Mouse (Mus musculus): ENCODE results near the gene Myh6. TPM values are rescaled to one million over a fixed set of nuclear protein-coding genes. Genes with fewer than 3 reads are reported as not detected.
A peak's percentile ranks its signal among the peaks of the same experiment; 100 is the strongest.

Gene Myh6
- total RNA-seq, 2 experiments from 2014 or later = 5.4 to 8.7 TPM

DNA sequence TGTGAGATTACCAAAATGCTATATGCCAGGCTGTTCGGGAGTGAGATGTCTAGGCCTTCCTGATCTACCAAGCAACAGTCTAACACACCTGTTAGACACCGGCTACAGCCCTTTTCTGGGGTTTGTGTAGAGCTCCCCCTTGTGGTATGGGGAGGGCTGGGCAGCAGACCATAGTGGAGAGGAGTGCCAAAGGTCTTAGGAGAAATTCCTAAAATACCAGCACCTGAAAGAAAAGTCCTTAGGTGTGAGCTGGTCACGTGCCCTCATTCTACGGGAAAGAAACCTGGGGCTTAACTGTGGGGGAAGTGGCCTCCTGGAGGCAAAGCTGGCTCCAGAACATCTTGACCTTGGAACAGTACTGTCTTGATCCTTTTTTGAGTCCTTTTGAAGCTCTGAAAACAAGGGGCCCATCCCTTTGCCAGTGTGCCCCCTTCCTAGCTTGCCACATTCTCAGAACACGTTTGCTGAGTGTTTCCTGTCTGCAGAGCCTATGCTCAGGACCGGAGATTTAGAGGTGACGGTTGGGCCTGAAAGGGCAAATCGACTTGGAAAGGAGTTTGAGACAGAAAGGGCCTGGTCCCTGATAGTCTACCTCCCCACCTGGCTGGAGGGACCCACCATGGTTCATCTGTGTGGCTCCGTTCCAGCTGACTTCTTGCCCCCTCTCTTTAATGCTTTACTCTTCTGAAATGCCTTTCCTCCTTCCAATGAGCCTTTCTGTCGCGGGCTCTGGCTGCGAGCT lies 27.1 kb downstream of the Myh6 start:
- DNase-seq (ENCODE audit: low spot score in 2 of 2) = peak; percentile 21 to 40

DNA sequence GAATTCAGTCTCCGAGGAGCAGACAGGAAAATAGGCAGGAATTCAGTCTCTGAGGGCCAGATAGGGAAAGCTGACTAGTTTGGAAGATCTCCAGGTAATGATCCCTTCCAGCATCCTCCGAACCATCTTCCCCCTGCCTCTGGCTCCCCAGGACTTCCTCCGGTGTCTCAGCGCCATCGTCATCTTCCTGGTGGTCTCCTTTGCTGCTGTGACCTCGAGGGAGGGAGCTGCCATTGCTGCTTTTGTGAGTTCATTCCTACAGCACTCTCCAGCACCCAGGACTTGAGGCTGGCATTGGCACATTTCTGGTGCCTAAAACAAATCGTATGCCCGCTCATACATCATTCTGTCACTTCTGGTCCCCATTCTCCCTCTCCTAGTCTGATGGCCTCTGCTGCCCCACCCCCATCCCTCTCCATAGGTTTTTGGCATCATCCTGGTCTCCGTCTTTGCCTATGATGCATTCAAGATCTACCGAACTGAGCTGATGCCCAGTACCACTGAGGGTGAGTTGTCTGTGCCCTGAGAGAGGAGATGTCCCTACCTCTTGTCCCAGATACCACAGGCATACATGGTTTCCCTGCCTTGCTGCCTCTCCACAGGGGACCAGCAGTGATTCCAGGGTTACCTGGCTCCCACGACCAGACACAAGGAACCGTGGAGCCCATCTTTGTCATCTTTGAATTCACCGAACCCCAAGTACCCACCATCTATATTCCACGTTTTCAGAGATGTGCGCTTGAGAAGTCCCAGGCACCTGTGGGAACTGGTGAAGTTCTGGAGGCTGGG lies 28.1 kb downstream of the Myh6 start:
- no peak for DNase-seq (ENCODE audit: low spot score in 2 of 2)
- intact Hi-C loops (cut with DNase I) = loop anchor here (1.0 kb wide), 2 partner anchors 38 to 44 kb away; no protein-coding TSS in a partner anchor

More for the DNA sequence above, 27.1 kb downstream of the Myh6 start:
- intact Hi-C loops (cut with DNase I) = loop anchor here (1.0 kb wide), 2 partner anchors 39 to 45 kb away; no protein-coding TSS in a partner anchor

DNA sequence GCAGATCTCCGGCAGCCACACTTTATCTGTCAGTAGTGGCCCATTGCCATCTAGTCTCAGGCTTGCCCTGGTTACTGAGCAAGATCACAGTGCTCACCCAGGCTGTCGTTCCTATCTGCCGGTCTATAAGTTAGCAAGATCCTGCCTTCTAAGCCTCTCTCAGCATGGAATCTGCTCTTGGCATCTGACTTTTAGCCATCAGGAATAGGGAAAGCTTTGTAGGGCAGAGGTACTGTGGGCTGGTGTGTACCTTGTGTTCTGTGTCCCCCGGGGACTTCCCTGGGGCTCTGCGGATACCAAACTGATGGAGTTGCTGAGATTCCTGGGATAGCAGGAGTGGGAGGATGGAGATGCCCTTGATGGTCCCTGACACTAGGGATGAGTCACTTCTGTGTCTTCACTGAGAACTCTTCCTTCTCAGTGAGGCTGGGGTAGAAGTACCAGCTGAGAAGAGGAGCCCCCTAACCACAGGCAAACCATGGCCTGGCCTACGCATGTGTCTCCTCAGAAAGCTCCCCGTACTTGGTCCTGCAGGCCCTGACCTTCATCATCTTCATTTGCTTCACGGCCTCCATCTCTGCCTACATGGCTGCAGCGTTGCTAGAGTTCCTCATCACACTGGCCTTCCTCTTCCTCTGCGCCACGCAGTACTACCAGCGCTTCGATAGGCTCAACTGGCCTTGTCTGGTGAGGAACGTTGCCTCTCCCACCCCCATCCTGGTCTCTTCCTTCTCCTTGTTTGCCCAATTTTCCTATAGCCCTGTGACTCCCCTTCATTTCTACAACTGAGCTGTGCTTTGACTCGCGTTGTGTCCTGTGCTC lies 29.2 kb downstream of the Myh6 start:
- intact Hi-C loops (cut with DNase I) = no loop called here
- no peak for DNase-seq (ENCODE audit: low spot score in 2 of 2)

DNA sequence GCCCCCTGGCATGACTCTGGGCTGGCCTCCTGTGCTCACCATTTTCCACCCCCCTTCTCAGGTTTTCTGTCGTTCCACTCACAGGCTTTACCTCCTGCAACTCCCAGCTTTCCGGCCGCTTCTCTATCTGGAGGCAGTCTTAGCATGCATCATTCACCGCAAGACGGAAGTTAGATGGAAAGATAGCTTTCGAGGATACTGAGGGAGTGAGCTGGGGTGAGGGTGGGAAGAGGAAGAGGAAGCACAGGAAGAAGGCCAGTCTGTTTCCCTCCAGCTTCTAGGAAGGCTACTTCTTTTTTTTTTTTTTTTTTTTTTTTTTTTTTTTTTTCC lies 29.9 kb downstream of the Myh6 start:
- no peak for DNase-seq (ENCODE audit: low spot score in 2 of 2)
- intact Hi-C loops (cut with DNase I) = no loop called here

DNA sequence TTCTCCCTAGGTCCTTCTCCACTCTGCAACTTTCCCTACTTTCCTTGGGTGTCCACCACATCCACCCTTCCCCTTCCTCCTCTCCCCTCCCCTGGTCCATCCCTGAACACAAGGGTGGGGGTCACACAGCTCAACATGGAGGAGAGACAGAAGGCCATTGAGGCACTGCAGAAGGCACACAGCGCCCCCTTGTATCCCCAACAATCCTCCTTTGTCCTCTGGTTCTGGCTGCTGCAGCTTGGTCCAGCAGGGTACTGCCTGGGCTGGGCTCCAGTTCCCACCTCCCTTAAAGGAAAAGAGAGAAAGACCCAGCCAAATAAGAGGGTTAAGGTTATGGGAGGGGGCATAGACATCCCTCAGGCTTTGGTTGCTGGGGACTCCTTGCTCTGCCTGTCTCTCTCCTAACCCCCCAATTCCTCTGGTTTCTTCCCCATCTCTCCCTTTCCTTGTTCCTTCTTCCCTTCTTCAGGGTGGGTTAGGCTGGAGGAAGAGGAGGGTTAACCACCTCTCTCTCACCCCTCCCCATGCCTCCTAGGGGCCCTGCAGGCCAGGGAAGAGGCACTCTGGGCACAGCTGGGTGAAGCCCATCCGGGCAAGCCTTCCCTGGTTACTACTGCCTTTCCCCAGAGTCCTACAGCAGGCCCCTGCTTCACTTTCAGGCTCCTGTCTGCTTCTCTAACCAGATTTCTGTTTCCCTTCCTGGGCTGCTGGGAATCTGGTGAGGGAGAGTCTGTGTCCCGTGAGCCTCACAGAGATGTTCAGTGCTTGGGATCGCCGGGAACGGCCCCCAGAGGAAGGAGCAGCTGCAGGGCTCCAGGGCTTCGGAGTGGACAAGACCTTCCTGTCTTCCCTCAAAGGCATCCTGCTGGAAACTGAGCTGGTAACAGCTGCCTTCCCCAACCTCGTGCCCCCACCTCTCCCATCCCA lies 30.6 kb downstream of the Myh6 start, which contains the start of gene Cmtm5:
Gene Cmtm5, plus strand, starts transcription at position 358 of the 927 bp plus-strand sequence.
- intact Hi-C loops (cut with DNase I) = no loop called here
- peak; percentile 42 to 75 for DNase-seq (ENCODE audit: low spot score in 2 of 2)

DNA sequence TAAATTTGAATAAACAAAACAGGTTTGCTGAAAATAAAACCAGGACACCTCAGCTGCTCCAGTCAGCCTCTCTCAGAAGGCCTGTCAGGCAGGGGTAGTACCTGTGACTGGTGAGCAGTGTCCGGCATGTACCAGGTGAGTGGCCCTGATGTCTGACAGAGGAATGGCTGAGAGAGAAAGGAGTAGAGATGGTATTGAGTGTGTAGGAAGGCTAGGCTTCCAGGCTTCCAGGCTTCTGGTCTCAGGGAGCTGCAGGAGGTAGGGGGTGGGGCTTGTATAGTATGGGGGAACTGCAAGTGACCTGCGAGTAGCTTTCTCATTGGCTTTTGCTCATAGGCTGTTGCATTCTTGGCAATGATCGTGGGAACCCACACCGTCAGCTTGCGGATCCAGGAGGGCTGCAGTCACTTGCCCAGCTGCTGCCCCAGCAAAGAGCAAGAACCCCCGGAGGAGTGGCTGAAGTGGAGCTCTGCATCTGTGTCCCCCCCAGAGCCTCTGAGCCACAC lies 34.0 kb downstream of the Myh6 start, which contains the start of gene Il25:
Gene Il25, plus strand, starts transcription at position 51 of the 506 bp plus-strand sequence.
- intact Hi-C loops (cut with DNase I) = no loop called here
- no peak for DNase-seq (ENCODE audit: low spot score in 2 of 2)

- DNase-seq (ENCODE audit: low spot score in 2 of 2) = no peak
- intact Hi-C loops (cut with DNase I) = no loop called here
These were observed 36.3 kb downstream of the Myh6 start for GRCm38 (mm10) chr14:54930431-54930830.

DNA sequence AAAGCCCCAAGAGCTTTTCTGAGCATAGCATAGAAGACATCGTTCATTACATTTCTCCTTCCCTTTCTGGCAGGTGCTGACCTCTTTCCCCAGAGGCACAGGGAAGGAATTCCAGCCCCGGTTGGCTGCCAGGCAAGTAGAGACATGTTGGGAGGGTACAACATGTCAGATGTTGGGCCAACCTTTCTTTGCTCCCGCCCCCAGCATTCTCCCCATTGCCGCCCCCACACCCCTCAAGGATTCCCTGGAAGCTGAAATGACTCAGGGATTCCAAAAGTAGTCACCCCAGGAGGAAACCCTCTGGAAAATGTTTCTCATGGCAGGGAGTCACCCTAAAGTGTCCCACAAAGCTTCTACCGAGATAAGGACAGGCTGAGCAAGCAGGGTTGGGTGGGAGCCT lies 36.9 kb downstream of the Myh6 start:
- peak in 1 of 2 experiments; percentile 42 for DNase-seq (ENCODE audit: low spot score in 2 of 2)
- intact Hi-C loops (cut with DNase I) = no loop called here

DNA sequence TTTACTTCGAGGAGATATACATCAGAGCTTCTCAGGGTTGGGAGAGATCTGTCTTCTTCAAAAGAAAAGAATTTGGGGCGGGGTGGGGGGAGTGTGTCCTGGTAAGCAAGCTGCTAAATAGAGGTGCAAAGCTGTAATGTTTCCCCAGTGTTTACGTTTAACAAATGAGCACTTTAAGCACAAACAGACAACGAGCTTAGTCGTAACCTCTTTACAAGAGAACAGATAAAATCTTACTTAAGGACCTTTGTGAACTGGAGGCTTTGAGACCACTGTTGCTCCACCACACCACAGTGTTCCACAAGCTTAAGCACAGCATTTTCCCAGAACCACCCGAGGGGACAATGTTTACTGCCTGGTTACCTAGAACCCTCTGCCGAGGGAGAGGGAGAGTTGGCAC lies 39.4 kb downstream of the Myh6 start:
- no peak for DNase-seq (ENCODE audit: low spot score in 2 of 2)
- intact Hi-C loops (cut with DNase I) = no loop called here

GRCm38 (mm10) chr14:54926401-54927158 lies 40.1 kb downstream of the Myh6 start:
- intact Hi-C loops (cut with DNase I) = no loop called here
- peak; percentile 35 to 36 for DNase-seq (ENCODE audit: low spot score in 2 of 2)

DNA sequence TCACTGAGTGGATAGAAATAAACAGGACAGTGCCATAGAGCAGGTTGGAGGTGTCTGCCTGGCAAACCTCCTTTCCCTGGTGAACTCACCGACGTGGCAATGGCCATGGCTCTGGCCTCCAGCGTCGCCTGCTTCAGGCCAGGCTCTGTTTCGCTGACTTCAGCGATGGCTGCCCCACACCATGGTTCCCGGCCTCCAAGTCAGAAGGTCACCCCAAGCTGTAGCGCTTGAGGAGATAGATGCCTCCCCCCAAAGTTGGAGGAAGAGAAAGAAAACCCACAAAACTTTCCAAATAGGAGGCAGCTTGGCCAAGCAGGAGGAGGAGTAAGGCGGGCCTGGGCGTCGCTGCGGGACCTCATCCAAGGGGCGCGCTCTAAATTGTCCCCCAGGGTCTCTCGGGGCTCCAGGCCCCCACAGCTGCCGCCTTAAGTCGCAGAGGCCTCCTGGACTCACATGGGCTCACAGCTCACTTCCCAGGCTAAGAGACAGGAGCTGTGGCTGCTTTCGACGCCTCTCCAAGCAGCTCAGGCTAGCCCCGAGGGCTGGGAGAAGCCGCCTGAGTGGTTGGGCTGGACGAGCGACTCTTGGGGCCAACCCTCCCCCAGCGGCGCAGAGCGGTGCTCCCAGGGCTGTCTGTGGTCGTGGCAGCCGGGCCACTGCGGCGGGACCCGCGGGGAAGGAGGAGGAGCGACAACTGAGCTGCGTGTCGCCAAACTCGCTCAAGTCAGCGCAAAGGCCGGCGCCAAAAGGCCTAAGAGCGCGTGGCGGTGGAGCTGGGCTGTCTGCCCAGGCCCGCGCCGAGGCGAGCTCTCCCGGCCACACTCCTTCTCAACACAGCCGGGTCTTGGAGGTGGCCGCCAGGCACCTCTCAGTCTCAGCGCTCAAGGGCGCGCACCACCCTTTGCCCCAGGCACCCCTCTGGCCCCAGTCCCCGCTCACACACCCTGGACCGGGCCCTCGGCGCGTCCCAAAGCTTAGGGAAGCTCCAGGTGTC lies 41.1 kb downstream of the Myh6 start, which contains the start of gene Efs:
Gene Efs, minus strand, starts transcription at position 778 of the 994 bp plus-strand sequence.
- intact Hi-C loops (cut with DNase I) = no loop called here
- DNase-seq (ENCODE audit: low spot score in 2 of 2) = peak; percentile 30 to 48

- intact Hi-C loops (cut with DNase I) = no loop called here
- DNase-seq (ENCODE audit: low spot score in 2 of 2) = no peak
These were observed 41.9 kb downstream of the Myh6 start for GRCm38 (mm10) chr14:54924641-54925348.

DNA sequence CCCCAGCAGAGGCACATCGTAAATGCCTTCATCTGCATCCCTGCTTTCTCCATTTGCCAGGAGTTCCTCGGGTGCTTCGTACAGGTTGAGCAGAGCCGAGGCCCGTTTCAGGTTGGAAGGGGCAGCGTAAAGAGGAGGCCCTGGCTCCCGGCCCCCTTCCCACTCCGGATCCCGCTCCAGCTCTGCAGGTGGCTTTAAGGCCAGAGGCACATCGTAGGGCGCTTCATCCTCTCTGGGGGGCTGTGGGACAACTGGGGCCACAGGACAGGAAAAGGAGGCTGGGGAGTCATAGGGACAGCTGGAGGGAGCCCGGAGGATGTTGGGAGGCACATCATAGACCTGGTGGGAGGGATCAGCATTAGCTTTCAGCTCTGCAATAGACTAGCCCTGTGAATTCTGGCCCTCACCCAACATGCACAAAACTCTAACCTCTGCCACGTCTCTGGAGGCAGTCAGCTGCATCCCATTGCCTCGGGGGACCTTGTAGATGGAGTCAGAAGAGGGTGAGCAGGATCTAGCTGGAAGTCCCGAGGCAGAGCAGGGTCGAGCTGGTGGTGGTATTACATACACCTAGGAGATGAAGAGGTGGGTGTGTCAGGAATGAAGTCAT lies 46.5 kb downstream of the Myh6 start:
- no peak for DNase-seq (ENCODE audit: low spot score in 2 of 2)

GRCm38 (mm10) chr14:54913343-54913742 lies 53.4 kb downstream of the Myh6 start:
- peak in 1 of 2 experiments; percentile 33 for DNase-seq (ENCODE audit: low spot score in 2 of 2)
- intact Hi-C loops (cut with DNase I) = loop anchor here (5.0 kb wide), 1 partner anchor 179 kb away; the partner anchor contains the start of genes Thtpa and Zfhx2

More for the DNA sequence above, 46.5 kb downstream of the Myh6 start:
- intact Hi-C loops (cut with DNase I) = no loop called here

DNA sequence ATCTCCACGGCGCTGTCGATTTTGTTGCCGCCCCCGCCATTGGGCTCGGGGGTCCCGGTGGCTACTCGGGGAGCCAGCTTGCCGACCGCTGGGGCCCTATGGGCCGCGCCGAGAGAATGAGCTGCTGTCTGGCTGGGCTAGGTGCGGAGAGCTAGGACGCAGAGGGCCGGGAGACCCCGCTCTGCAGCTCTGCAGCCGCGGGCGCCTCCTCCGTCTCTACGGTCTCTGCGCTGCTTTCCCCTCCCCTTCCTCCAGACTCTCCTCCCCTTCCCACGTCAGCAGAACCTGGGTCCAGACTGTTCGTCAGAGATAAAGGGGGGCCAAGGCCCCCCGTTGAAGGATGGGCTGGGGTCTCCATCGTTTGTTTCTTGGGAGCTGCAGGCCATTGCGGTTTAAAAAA lies 53.8 kb downstream of the Myh6 start, which contains the start of gene Slc22a17:
Gene Slc22a17, minus strand, starts transcription at position 247 of the 400 bp plus-strand sequence.
- intact Hi-C loops (cut with DNase I) = loop anchor here (5.0 kb wide), 1 partner anchor 179 kb away; the partner anchor contains the start of genes Thtpa and Zfhx2
- peak; percentile 83 to 89 for DNase-seq (ENCODE audit: low spot score in 2 of 2)
